Mouse (Mus musculus) liver, postnatal 0 days (tissue): Measurements from ENCODE around the gene Faap100. TPM values are rescaled to one million over a fixed set of nuclear protein-coding genes. Genes with fewer than 3 reads are reported as not detected.

ENCODE experiments used
- ATAC-seq: fragments of 200-750 bp; cut with Nextera tagmentation; 2 replicates; pipeline ENCODE4 v1.8.0; 2017; ENCODE audit warnings: mild to moderate bottlenecking, moderate library complexity
- DNase-seq: peaks from one replicate; pipeline ENCODE4 v3.0.0-alpha.2; 2016
- H3K27ac ChIP-seq: fragments of 300-500 bp; sonication (generic); 2 replicates; pipeline ENCODE4 v1.5.1; 2014; ENCODE audit warnings: antibody characterized with exemption, moderate library complexity, mild to moderate bottlenecking, low read depth
- H3K27me3 ChIP-seq: fragments of 300-500 bp; sonication (generic); 2 replicates; pipeline ENCODE4 v1.6.1; 2014; ENCODE audit warnings: low read length, control low read depth, mixed read lengths; ENCODE audit not compliant: insufficient read depth
- H3K36me3 ChIP-seq: fragments of 300-500 bp; sonication (generic); replicated peaks from 2 replicates; pipeline ENCODE4 v1.6.1; 2014; ENCODE audit warnings: mild to moderate bottlenecking, control low read depth, low read length, moderate library complexity, mixed read lengths; ENCODE audit not compliant: insufficient read depth
- H3K4me1 ChIP-seq: fragments of 300-500 bp; sonication (generic); 2 replicates; pipeline ENCODE4 v1.6.1; 2014; ENCODE audit warnings: antibody characterized with exemption, mild to moderate bottlenecking, control low read depth; ENCODE audit not compliant: insufficient read depth
- H3K4me2 ChIP-seq: fragments of 300-500 bp; sonication (generic); 2 replicates; pipeline ENCODE4 v1.6.1; 2014; ENCODE audit warnings: low read depth, mild to moderate bottlenecking, low read length, moderate library complexity, mixed read lengths
- H3K4me3 ChIP-seq: fragments of 300-500 bp; sonication (generic); 2 replicates; pipeline ENCODE4 v1.5.1; 2014; ENCODE audit warnings: low read depth, low read length
- H3K9ac ChIP-seq: fragments of 300-500 bp; sonication (generic); replicated peaks from 2 replicates; pipeline ENCODE4 v1.6.1; 2014; ENCODE audit warnings: mild to moderate bottlenecking, moderate library complexity
- H3K9me3 ChIP-seq: fragments of 300-500 bp; sonication (generic); 2 replicates; pipeline ENCODE4 v1.6.1; 2016; ENCODE audit warnings: mild to moderate bottlenecking, control low read depth, low read length, mixed read lengths
- CTCF ChIP-seq: sonication (generic); IDR thresholded peaks from 2 replicates; pipeline ENCODE4 v1.5.1; 2016; ENCODE audit warnings: antibody characterized with exemption, low read depth
- EP300 ChIP-seq: IDR thresholded peaks from 2 replicates; pipeline ENCODE4 v1.6.1; 2016; ENCODE audit warnings: antibody characterized with exemption, low read depth, mild to moderate bottlenecking
- WGBS: fragments of 180-500 bp; shearing (Covaris S2); extraction: QIAGEN DNeasy Blood & Tissue Kit; methylation state at CpG from one replicate; pipeline ENCODE4 v1.1.7; 2014; ENCODE audit not compliant: insufficient replicate concordance; 5-methylcytosine and 5-hydroxymethylcytosine counted together
- polyA plus RNA-seq: library from polyadenylated mRNA; unstranded; fragments of >200 nt; fragmentation: Nextera tagmentation; extraction: Ambion mirVana; gene quantifications from 2 replicates; pipeline ENCODE4 v1.2.1, GENCODE M21; 2015

The Faap100 gene
- polyA plus RNA-seq, 1 experiment from 2014 or later, result 5.8 TPM

DNA sequence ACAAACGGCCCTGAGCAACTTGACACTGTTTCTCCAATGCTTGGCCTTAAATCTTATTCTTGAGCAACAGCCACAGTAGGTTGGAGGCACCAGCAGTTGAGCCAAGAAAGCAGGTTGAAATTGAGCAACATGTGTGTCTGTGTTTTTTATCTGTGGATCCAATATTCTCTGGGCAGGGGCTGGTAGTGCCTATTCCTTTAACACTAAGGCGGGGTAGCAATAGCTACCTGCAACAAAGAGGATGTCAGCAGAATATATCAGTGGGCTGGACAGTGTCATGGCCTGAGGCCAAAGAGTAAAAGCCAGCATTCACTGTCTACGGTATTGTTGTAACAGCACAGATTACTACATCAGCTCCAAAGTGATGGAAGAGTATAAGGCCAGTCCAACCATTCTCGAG lies 17.1 kb upstream of the Faap100 start:
- Histone ChIP-seq H3K4me3 (no peak overlapping the region), H3K36me3 (peaks cover 59% of the 10 kb centered on the region), H3K4me2 (no peak overlapping the region), H3K27ac (no peak overlapping the region), H3K9me3 (no peaks in the 10 kb centered on the region), H3K9ac (no peak overlapping the region), H3K27me3 (no peaks in the 10 kb centered on the region), H3K4me1 (no peaks in the 10 kb centered on the region)
- WGBS, result 69% methylated on average over 4 of the region's 4 CpGs
- DNase-seq (no peak), ATAC-seq (no peak)
- TF ChIP-seq CTCF (no peak), EP300 (no peak)

DNA sequence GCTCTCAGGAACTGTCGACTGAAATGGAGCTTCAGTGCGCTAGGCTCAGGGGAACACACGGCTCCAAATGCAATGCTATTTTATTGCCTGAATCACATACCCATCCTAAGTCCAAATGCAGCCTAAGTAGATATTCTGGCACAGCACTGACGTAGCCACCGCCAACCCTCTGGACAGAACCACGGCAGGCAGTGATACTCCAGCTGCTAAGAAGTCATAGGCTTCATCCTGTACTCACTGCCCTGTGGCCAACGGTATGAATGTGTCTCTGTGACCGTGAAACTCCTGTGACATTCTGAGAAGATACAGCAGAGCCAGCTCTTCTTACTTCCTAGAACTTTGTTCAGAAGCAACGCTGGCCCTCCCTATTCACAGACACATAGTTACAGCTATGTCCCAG lies 10.0 kb upstream of the Faap100 start:
- no peak overlapping the region for H3K9ac ChIP-seq
- DNase-seq (no peak), ATAC-seq (no peak)
- no peak overlapping the region for H3K4me2 ChIP-seq
- H3K9me3 ChIP-seq, result no peaks in the 10 kb centered on the region
- H3K36me3 ChIP-seq, result peaks cover 68% of the 10 kb centered on the region
- H3K27me3 ChIP-seq, result no peaks in the 10 kb centered on the region
- 93% methylated on average over 9 of the region's 9 CpGs for WGBS
- TF ChIP-seq CTCF, result no peak
- TF ChIP-seq EP300, result no peak
- no peak overlapping the region for H3K4me3 ChIP-seq
- H3K4me1 ChIP-seq, result peaks cover 7% of the 10 kb centered on the region; the same call in 1 of the 2 replicates
- H3K27ac ChIP-seq, result no peak overlapping the region

DNA sequence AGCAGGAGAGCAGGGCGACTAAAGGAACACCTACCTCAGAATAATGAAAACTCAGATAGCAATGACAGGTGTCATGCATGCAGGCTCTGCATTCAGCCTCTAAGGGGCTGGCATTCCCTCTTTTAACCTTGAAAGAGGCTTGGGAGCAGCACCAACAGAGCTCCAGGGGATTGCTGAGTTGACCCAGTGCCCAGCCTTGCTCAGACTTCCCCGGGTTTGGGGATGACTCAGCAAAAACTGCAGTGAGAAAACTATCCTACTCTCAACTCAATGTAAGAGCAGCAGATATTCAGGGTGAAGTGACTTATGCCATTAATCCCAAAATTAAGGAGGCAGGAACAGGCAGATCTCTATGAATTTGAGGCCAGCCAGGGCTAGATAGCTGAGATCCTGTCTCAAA lies 8.6 kb upstream of the Faap100 start:
- no peak overlapping the region for H3K9ac ChIP-seq
- TF ChIP-seq EP300 (no peak), CTCF (no peak)

DNA sequence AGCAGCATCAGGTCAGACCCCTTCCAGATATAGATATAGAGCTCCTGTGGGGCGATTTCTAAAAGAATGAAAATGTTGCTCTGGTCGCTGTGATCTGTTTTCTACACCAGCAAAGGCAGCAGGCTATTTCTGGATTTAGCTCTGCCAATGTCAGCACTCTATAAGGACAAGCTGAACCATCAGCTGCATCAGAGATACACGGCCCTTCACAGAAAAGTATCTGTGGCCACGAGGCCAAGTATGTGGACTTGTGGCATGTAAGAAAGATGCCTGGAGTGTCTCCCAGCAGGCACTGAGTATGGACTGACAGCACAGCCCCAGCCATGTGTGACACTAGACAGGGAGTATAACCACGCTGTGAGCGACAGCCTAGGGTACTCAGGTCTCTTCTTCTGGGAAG lies 8.1 kb upstream of the Faap100 start:
- H3K36me3 ChIP-seq, result peaks cover 69% of the 10 kb centered on the region

More for the DNA sequence above, 8.6 kb upstream of the Faap100 start:
- no peak overlapping the region for H3K4me2 ChIP-seq
- H3K27me3 ChIP-seq, result no peaks in the 10 kb centered on the region
- no peak overlapping the region for H3K4me3 ChIP-seq
- no peak overlapping the region for H3K27ac ChIP-seq
- WGBS, result 47% methylated on average over 2 of the region's 2 CpGs
- H3K36me3 ChIP-seq, result peaks cover 68% of the 10 kb centered on the region
- DNase-seq (no peak), ATAC-seq (no peak)
- H3K4me1 ChIP-seq, result peaks cover 7% of the 10 kb centered on the region; the same call in 1 of the 2 replicates
- H3K9me3 ChIP-seq, result no peaks in the 10 kb centered on the region

DNA sequence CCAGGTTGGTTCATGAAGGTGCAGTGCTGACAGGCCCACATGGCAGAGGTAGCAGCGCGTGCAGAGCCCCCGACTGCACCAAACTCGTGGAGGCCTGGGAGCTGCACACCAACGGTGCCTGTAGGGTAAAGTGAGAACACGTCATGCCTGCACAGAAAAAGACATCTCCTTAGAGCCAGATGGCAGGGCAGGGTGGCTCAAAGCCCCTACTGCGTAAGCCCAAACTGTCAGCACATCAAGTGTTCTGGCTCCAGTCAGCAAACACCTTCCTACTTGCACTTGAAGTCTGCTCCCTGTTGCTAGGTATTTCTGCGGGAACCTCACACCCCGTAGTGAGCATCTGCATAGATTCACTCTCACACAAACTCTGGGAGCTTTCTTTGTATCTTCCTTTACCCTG lies 3.9 kb upstream of the Faap100 start:
- no peaks in the 10 kb centered on the region for H3K27me3 ChIP-seq
- no peak overlapping the region for H3K27ac ChIP-seq
- no peaks in the 10 kb centered on the region for H3K9me3 ChIP-seq
- ATAC-seq, result no peak
- TF ChIP-seq CTCF (no peak), EP300 (no peak)
- H3K9ac ChIP-seq, result no peak overlapping the region
- H3K4me3 ChIP-seq, result no peak overlapping the region
- WGBS, result 91% methylated on average over 9 of the region's 9 CpGs
- peaks cover 21% of the 10 kb centered on the region for H3K4me1 ChIP-seq
- DNase-seq, result no peak
- H3K36me3 ChIP-seq, result peaks cover 65% of the 10 kb centered on the region
- no peak overlapping the region for H3K4me2 ChIP-seq

More for the DNA sequence above, 8.1 kb upstream of the Faap100 start:
- no peaks in the 10 kb centered on the region for H3K9me3 ChIP-seq
- H3K27me3 ChIP-seq, result no peaks in the 10 kb centered on the region
- DNase-seq (no peak), ATAC-seq (no peak)
- H3K27ac ChIP-seq, result no peak overlapping the region; the same call in 1 of the 2 replicates
- H3K9ac ChIP-seq, result no peak overlapping the region
- no peak overlapping the region for H3K4me2 ChIP-seq
- no peak overlapping the region for H3K4me3 ChIP-seq
- WGBS, result 92% methylated on average over 6 of the region's 6 CpGs
- peaks cover 7% of the 10 kb centered on the region; the same call in 1 of the 2 replicates for H3K4me1 ChIP-seq
- TF ChIP-seq CTCF, result no peak
- TF ChIP-seq EP300, result no peak

DNA sequence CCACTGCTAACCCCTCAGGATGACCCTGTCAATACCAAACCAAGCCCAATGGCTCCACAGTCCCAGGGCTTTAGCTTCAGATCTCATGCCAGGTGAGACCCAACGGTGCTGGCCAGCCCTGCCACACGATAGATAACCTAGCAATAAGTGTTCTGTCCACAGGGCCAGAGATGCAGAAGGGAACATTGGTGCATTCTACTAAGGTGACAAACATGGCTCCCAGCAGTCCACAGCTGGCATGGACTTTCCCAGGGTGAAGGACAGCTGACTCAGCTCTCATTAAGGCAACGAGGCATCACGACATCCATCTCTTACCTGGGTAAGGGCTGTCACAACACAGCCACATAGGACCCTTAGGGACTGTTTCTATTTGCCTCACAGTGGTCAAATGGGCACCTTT lies 2.6 kb upstream of the Faap100 start:
- no peaks in the 10 kb centered on the region for H3K9me3 ChIP-seq
- H3K9ac ChIP-seq, result no peak overlapping the region
- no peaks in the 10 kb centered on the region for H3K27me3 ChIP-seq
- ATAC-seq (no peak), DNase-seq (no peak)
- no peak overlapping the region for H3K27ac ChIP-seq
- 84% methylated on average over 4 of the region's 4 CpGs for WGBS
- H3K36me3 ChIP-seq, result peaks cover 60% of the 10 kb centered on the region
- TF ChIP-seq EP300 (no peak), CTCF (no peak)
- H3K4me1 ChIP-seq, result peaks cover 21% of the 10 kb centered on the region
- no peak overlapping the region for H3K4me2 ChIP-seq
- H3K4me3 ChIP-seq, result no peak overlapping the region

DNA sequence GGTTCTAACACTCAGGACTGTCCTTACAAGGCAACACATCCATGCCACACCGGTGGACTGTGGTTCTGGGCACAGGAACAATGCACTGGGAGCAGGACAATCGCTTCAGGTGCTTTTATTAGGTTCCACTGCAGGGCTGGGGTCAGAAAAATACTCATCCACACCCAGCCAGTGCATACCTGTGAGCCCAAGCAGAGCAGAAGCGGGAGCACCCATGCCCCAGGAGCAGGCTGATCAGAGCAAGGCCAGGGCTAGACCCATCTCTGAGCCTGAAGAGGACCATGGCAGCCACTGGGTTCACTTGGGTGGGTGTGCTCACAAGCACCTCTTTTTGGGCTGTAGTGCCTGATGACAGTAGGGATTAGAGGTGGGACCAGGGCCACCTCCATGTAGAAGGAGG lies 1.7 kb upstream of the Faap100 start:
- ATAC-seq (no peak), DNase-seq (no peak)
- H3K27me3 ChIP-seq, result no peaks in the 10 kb centered on the region
- H3K4me1 ChIP-seq, result peaks cover 17% of the 10 kb centered on the region
- TF ChIP-seq EP300 (no peak), CTCF (no peak)
- no peak overlapping the region for H3K27ac ChIP-seq
- peaks cover 51% of the 10 kb centered on the region for H3K36me3 ChIP-seq
- no peak overlapping the region for H3K4me3 ChIP-seq
- no peak overlapping the region for H3K4me2 ChIP-seq
- H3K9ac ChIP-seq, result no peak overlapping the region
- no peaks in the 10 kb centered on the region for H3K9me3 ChIP-seq
- WGBS, result 91% methylated on average over 3 of the region's 3 CpGs
